Mouse (Mus musculus) neural tube, postnatal 0 days (tissue): ENCODE measurements around the gene Echdc1. TPM values are rescaled to one million over a fixed set of nuclear protein-coding genes. Genes with fewer than 3 reads are reported as not detected.

Source experiments
- polyA plus RNA-seq: library from polyadenylated mRNA; unstranded; fragments of >200 nt; fragmentation: Nextera tagmentation; extraction: Ambion mirVana; gene quantifications from 2 replicates; pipeline ENCODE4 v1.2.1, GENCODE M21; 2015

The Echdc1 gene
- 29.9 and 32.3 TPM in 2 replicates for polyA plus RNA-seq

GRCm38 (mm10) chr10:29313064-29313638 lies at the start of gene Echdc1:
TSS of gene Echdc1 (plus strand) at chr10:29313166.

DNA sequence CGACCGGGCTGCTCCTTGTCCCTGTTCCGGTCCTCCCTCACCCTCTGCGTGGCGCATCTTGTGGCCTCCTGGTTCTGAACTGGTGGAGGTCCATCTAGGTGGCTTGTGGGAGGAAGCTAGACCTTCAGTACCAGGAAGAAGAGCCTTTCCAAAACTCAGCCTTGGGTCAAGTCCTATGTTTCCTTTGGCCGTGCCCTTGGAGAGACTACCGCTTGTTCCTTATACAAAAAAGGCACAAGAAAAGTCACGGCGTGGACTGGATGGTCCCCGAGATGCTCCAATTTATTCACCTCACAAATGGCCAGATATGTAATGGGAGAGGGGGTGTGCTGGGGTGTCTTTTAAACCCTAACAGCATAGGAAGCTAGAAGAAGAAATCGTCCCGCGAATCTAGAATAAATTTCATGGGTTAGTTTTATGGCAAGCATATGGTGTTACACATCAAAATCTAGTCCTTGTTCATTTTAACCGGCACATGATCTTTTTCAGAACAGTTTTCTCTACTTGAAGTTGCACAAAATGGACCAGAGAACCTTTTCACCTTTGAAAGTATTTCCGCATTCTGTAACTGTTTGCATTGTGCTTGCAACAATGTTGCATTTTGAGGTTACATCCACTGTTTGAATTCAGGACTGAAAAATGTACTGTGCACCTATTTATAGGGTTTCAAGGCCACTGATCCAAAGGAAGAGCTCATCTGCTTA lies 49.4 kb downstream of the Echdc1 start, which contains the start of gene Rnf146:
Gene Rnf146 (minus strand): TSS at position 246 of the 704 bp plus-strand sequence.

Other genes starting within 250 kb of the Echdc1 start
- gene Soga3, start 169.3 kb upstream of the Echdc1 start, polyA plus RNA-seq = 158 and 162 TPM in 2 replicates
- 10.4 and 11.5 TPM in 2 replicates for gene Gm49353, start 114.2 kb upstream of the Echdc1 start, polyA plus RNA-seq
- 13.9 and 15.3 TPM in 2 replicates for gene 9330159F19Rik, start 101.6 kb upstream of the Echdc1 start, polyA plus RNA-seq
- gene Rnf146, start 49.3 kb downstream of the Echdc1 start, polyA plus RNA-seq = 54.7 and 58.4 TPM in 2 replicates
- 4.1 and 4.5 TPM in 2 replicates for gene Rspo3, start 222.7 kb downstream of the Echdc1 start, polyA plus RNA-seq